Mouse (Mus musculus) fibroblast of lung, adult 2 months (primary cell): Measurements from ENCODE around the gene Klhl20.

ENCODE experiments used
- DNase-seq: peaks from one replicate; pipeline ENCODE4 v3.0.0-alpha.2; 2011; ENCODE audit warnings: low read depth

Klhl20 gene

GRCm38 (mm10) chr1:161071272-161071620 is 60.1 kb downstream of the Klhl20 start:
- no peak for DNase-seq

GRCm38 (mm10) chr1:161070352-161071271 is 60.7 kb downstream of the Klhl20 start, which contains the start of the genes Dars2 and Cenpl:
Dars2 (minus strand) TSS chr1:161070658.
Cenpl (plus strand) TSS chr1:161070713.
- DNase-seq: peak; percentile 97

- DNase-seq: no peak
Measured at GRCm38 (mm10) chr1:161063351-161063750, 68.0 kb downstream of the Klhl20 start.

- no peak for DNase-seq
Measured at GRCm38 (mm10) chr1:161057164-161057563, 74.1 kb downstream of the Klhl20 start.

DNA sequence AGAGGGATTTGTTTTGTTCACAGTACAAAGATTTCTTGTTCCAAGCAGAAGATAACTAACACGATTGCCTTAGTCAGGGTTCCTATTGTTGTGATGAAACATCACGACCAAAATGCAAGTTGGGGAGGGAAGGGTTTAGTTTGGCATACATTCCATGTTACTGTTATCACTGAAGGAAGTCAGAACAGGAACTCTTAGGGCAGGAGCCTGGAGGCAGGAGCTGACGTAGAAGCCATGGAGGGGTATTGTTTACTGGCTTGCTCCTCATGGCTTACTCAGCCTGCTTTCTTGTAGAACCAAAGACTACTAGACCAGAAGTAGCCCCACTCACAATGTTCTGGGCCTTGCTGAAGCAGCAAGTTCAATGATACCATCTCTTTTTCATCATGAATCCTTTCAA is 84.3 kb downstream of the Klhl20 start:
- no peak for DNase-seq

DNA sequence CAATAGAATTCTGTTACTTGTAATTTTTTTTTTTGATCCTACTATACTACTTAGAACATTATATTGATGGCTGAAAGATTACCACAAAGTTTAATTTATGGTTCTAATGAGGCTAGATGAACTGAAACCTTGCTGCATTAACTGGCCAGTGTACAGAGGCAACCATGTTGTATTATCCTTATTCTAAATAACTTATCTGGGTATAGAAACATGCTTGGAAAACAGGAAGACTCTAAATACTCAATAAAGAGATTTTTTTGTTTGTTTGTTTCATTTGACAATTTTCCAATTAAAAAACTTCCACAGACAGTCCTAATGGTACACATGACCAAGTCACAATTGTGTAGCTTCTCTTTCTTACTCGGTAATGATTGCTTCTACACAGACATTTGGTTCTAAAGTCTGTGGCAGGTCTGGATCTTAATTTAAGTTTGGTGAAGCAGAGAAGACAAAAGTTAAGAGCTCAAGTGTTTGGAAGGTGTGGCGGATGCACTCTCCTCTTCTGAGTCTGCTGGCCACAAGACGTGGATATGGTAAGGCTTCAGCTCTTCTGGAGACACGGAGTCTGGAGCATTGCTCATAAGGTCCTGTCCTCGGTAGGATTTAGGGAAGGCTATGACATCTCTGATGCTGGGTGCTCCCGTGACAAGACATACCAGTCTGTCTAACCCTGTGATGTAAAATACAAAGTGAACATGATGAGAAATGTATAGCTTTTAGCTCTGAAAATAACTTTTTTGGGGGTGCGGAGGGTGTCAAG is 89.9 kb downstream of the Klhl20 start:
- DNase-seq: no peak

DNA sequence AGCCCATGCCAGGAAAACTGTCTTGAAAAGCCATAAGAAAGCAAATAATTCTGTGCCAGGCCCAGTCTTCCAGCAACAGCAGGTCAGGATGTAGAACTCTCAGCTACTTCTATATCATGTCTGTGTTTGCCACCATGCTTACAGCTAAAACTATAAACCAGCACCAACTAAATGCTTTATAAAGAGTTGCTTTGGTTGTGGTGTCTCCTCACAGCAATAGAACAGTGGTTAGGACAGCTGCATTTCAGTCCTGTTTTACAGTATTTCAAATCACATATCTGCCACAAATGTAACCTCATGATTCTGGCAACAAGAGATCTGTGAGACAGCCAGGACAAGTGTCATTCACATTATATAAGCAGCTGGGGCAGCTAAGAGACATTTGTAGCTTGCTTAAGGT is 90.5 kb downstream of the Klhl20 start:
- DNase-seq: no peak

DNA sequence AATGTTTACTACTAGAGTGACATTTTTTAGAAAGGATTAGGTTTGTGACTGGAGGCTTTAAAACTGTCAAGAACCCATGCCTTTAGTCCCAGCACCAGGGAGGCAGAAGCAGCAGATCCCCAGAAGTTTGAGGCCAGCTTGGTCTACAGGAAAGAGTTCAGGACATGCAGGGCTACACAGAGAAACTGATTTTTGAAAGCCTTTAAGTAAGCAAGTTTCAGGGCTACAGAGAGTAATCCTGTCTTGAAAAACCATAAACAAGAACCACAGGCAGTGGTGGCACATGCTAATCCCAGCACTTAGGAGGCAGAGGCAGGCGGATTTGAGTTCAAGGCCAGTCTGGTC is 90.9 kb downstream of the Klhl20 start:
- no peak for DNase-seq

- DNase-seq: no peak
Measured at GRCm38 (mm10) chr1:161039741-161040425, 91.4 kb downstream of the Klhl20 start.

- DNase-seq: no peak
Measured at GRCm38 (mm10) chr1:161038968-161039721, 92.2 kb downstream of the Klhl20 start.
